Mouse (Mus musculus) left cerebral cortex, adult 9 months (tissue): ENCODE measurements around the gene Pde8b.

Experiments used
- DNase-seq, 2 experiments: peaks; one replicate each; pipeline ENCODE4 v3.0.0; 2022; ENCODE audit warnings: low spot score in 2 of 2

The Pde8b gene

GRCm38 (mm10) chr13:95019345-95019744, 230.8 kb downstream of the Pde8b start:
- DNase-seq, result no peak

GRCm38 (mm10) chr13:95017916-95018315, 232.2 kb downstream of the Pde8b start:
- DNase-seq, result peak in 1 of 2 experiments; percentile 82

GRCm38 (mm10) chr13:95017278-95017677, 232.9 kb downstream of the Pde8b start:
- no peak for DNase-seq

- DNase-seq, result no peak
These were observed 238.4 kb downstream of the Pde8b start for GRCm38 (mm10) chr13:95011546-95012257.

GRCm38 (mm10) chr13:95009261-95009660, 240.9 kb downstream of the Pde8b start:
- DNase-seq, result no peak

GRCm38 (mm10) chr13:95007281-95007680, 242.9 kb downstream of the Pde8b start:
- DNase-seq, result no peak

- no peak for DNase-seq
These were observed 259.6 kb downstream of the Pde8b start for GRCm38 (mm10) chr13:94990516-94990915.

- no peak for DNase-seq
These were observed 271.1 kb downstream of the Pde8b start for GRCm38 (mm10) chr13:94979081-94979480.

- peak; percentile 79 to 94 for DNase-seq
These were observed 273.6 kb downstream of the Pde8b start, which contains the start of gene Wdr41 for GRCm38 (mm10) chr13:94976219-94977186. Gene Wdr41 (plus strand): TSS chr13:94976344.

GRCm38 (mm10) chr13:94975828-94976218, 274.3 kb downstream of the Pde8b start:
- no peak for DNase-seq
